Mouse (Mus musculus): ENCODE results near the gene Map3k6. TPM values are rescaled to one million over a fixed set of nuclear protein-coding genes. Genes with fewer than 3 reads are reported as not detected.

Map3k6 gene
- polyA plus RNA-seq, 1 experiment, result 4.6 TPM

- no peak overlapping the region for H3ac ChIP-seq (ENCODE audit: control insufficient read depth, insufficient read length)
- peak overlapping the region; percentile 85 for H3K4me2 ChIP-seq (ENCODE audit: low read depth)
- peak overlapping the region; percentile 92 for H3K4me3 ChIP-seq
- TF ChIP-seq E2F4 (IDR thresholded peaks at IDR 0.05; ENCODE audit: insufficient read depth) (no peak), TCF12 (IDR thresholded peaks at IDR 0.05; ENCODE audit: insufficient read depth, poor library complexity, severe bottlenecking) (no peak), POLR2AphosphoS2 (IDR thresholded peaks at IDR 0.05; ENCODE audit: insufficient read length, low read depth) (no peak), TCF3 (IDR thresholded peaks at IDR 0.05; ENCODE audit: insufficient read length, low read depth) (no peak), MYOD1 (IDR thresholded peaks at IDR 0.05; ENCODE audit: control insufficient read depth in 1 of 3, insufficient read length in 2 of 3, low read depth in 2 of 3) (no peak), MAX (IDR thresholded peaks at IDR 0.05; ENCODE audit: low read depth) (no peak), MYOG (IDR thresholded peaks at IDR 0.05; ENCODE audit: control insufficient read depth in 1 of 3, insufficient read depth in 1 of 3, insufficient read length in 2 of 3, low read depth in 2 of 3) (no peak), SRF (IDR thresholded peaks at IDR 0.05; ENCODE audit: control insufficient read depth, insufficient read length, low read depth) (no peak), POLR2A (IDR thresholded peaks at IDR 0.05; ENCODE audit: insufficient read length, low read depth) (no peak), CEBPB (IDR thresholded peaks at IDR 0.05; ENCODE audit: insufficient read depth, poor library complexity, severe bottlenecking) (no peak), USF1 (IDR thresholded peaks at IDR 0.05; ENCODE audit: low read depth) (no peak), REST (IDR thresholded peaks at IDR 0.05; ENCODE audit: insufficient read depth, insufficient read length) (no peak)
- H3K27me3 ChIP-seq (ENCODE audit: control insufficient read depth, insufficient read depth, insufficient read length), result no peaks in the 10 kb centered on the region
- peaks cover 31% of the 10 kb centered on the region for H3K79me2 ChIP-seq (ENCODE audit: control insufficient read depth, insufficient read depth)
- no peaks in the 10 kb centered on the region for H3K36me3 ChIP-seq (ENCODE audit: control insufficient read depth, insufficient read depth)
These were observed 37.9 kb downstream of the Map3k6 start for GRCm38 (mm10) chr4:133278482-133278881.

GRCm38 (mm10) chr4:133281513-133281912 is 40.9 kb downstream of the Map3k6 start:
- TF ChIP-seq MAX (IDR thresholded peaks at IDR 0.05; ENCODE audit: low read depth), result no peak
- TF ChIP-seq MYOG (IDR thresholded peaks at IDR 0.05; ENCODE audit: control insufficient read depth in 1 of 3, insufficient read depth in 1 of 3, insufficient read length in 2 of 3, low read depth in 2 of 3), result no peak
- TF ChIP-seq SRF (IDR thresholded peaks at IDR 0.05; ENCODE audit: control insufficient read depth, insufficient read length, low read depth), result no peak
- TF ChIP-seq POLR2AphosphoS2 (IDR thresholded peaks at IDR 0.05; ENCODE audit: insufficient read length, low read depth), result no peak
- TF ChIP-seq MYOD1 (IDR thresholded peaks at IDR 0.05; ENCODE audit: control insufficient read depth in 1 of 3, insufficient read length in 2 of 3, low read depth in 2 of 3), result no peak
- no peak for TF ChIP-seq TCF3 (IDR thresholded peaks at IDR 0.05; ENCODE audit: insufficient read length, low read depth)
- no peak for TF ChIP-seq POLR2A (IDR thresholded peaks at IDR 0.05; ENCODE audit: insufficient read length, low read depth)
- TF ChIP-seq TCF12 (IDR thresholded peaks at IDR 0.05; ENCODE audit: insufficient read depth, poor library complexity, severe bottlenecking), result no peak
- no peak for TF ChIP-seq USF1 (IDR thresholded peaks at IDR 0.05; ENCODE audit: low read depth)
- no peak for TF ChIP-seq CEBPB (IDR thresholded peaks at IDR 0.05; ENCODE audit: insufficient read depth, poor library complexity, severe bottlenecking)
- TF ChIP-seq REST (IDR thresholded peaks at IDR 0.05; ENCODE audit: insufficient read depth, insufficient read length), result no peak
- no peak for TF ChIP-seq E2F4 (IDR thresholded peaks at IDR 0.05; ENCODE audit: insufficient read depth)
- H3ac ChIP-seq (ENCODE audit: control insufficient read depth, insufficient read length), result no peak overlapping the region
- no peak overlapping the region for H3K4me2 ChIP-seq (ENCODE audit: low read depth)
- no peaks in the 10 kb centered on the region for H3K36me3 ChIP-seq (ENCODE audit: control insufficient read depth, insufficient read depth)
- no peaks in the 10 kb centered on the region for H3K27me3 ChIP-seq (ENCODE audit: control insufficient read depth, insufficient read depth, insufficient read length)
- H3K79me2 ChIP-seq (ENCODE audit: control insufficient read depth, insufficient read depth), result peaks cover 9% of the 10 kb centered on the region
- H3K4me3 ChIP-seq, result no peak overlapping the region

GRCm38 (mm10) chr4:133281951-133282481 is 41.4 kb downstream of the Map3k6 start:
- TF ChIP-seq TCF12 (IDR thresholded peaks at IDR 0.05; ENCODE audit: insufficient read depth, poor library complexity, severe bottlenecking), result no peak
- TF ChIP-seq POLR2AphosphoS2 (IDR thresholded peaks at IDR 0.05; ENCODE audit: insufficient read length, low read depth), result no peak
- no peak overlapping the region for H3K4me3 ChIP-seq
- no peaks in the 10 kb centered on the region for H3K36me3 ChIP-seq (ENCODE audit: control insufficient read depth, insufficient read depth)
- no peak overlapping the region for H3ac ChIP-seq (ENCODE audit: control insufficient read depth, insufficient read length)
- peaks cover 4% of the 10 kb centered on the region for H3K79me2 ChIP-seq (ENCODE audit: control insufficient read depth, insufficient read depth)
- no peak overlapping the region for H3K4me2 ChIP-seq (ENCODE audit: low read depth)
- H3K27me3 ChIP-seq (ENCODE audit: control insufficient read depth, insufficient read depth, insufficient read length), result no peaks in the 10 kb centered on the region

GRCm38 (mm10) chr4:133282656-133283055 is 42.0 kb downstream of the Map3k6 start:
- Histone ChIP-seq H3K36me3 (ENCODE audit: control insufficient read depth, insufficient read depth) (no peaks in the 10 kb centered on the region), H3ac (ENCODE audit: control insufficient read depth, insufficient read length) (no peak overlapping the region), H3K79me2 (ENCODE audit: control insufficient read depth, insufficient read depth) (no peaks in the 10 kb centered on the region), H3K4me3 (no peak overlapping the region), H3K4me2 (ENCODE audit: low read depth) (no peak overlapping the region), H3K27me3 (ENCODE audit: control insufficient read depth, insufficient read depth, insufficient read length) (no peaks in the 10 kb centered on the region)
- TF ChIP-seq MYOG (IDR thresholded peaks at IDR 0.05; ENCODE audit: control insufficient read depth in 1 of 3, insufficient read depth in 1 of 3, insufficient read length in 2 of 3, low read depth in 2 of 3) (no peak), POLR2AphosphoS2 (IDR thresholded peaks at IDR 0.05; ENCODE audit: insufficient read length, low read depth) (no peak), USF1 (IDR thresholded peaks at IDR 0.05; ENCODE audit: low read depth) (no peak), E2F4 (IDR thresholded peaks at IDR 0.05; ENCODE audit: insufficient read depth) (no peak), TCF12 (IDR thresholded peaks at IDR 0.05; ENCODE audit: insufficient read depth, poor library complexity, severe bottlenecking) (no peak), TCF3 (IDR thresholded peaks at IDR 0.05; ENCODE audit: insufficient read length, low read depth) (no peak), POLR2A (IDR thresholded peaks at IDR 0.05; ENCODE audit: insufficient read length, low read depth) (no peak)

- TF ChIP-seq TCF3 (IDR thresholded peaks at IDR 0.05; ENCODE audit: insufficient read length, low read depth) (no peak), REST (IDR thresholded peaks at IDR 0.05; ENCODE audit: insufficient read depth, insufficient read length) (no peak)
- no peaks in the 10 kb centered on the region for H3K79me2 ChIP-seq (ENCODE audit: control insufficient read depth, insufficient read depth)
- H3K27me3 ChIP-seq (ENCODE audit: control insufficient read depth, insufficient read depth, insufficient read length), result no peaks in the 10 kb centered on the region
- H3K36me3 ChIP-seq (ENCODE audit: control insufficient read depth, insufficient read depth), result no peaks in the 10 kb centered on the region
- H3K4me3 ChIP-seq, result no peak overlapping the region
- H3ac ChIP-seq (ENCODE audit: control insufficient read depth, insufficient read length), result no peak overlapping the region
- no peak overlapping the region for H3K4me2 ChIP-seq (ENCODE audit: low read depth)
These were observed 44.7 kb downstream of the Map3k6 start for GRCm38 (mm10) chr4:133285299-133285698.
